Mouse (Mus musculus) myocyte (in vitro differentiated cells): Measurements from ENCODE around the gene Agbl1.

Experiments used
- CEBPB ChIP-seq: IDR thresholded peaks from 2 replicates; pipeline ENCODE4 v1.6.1; 2011; ENCODE audit warnings: mild to moderate bottlenecking, moderate library complexity; ENCODE audit not compliant: poor library complexity, insufficient read depth, severe bottlenecking
- MAX ChIP-seq: IDR thresholded peaks from one replicate; pipeline ENCODE4 v1.6.1; 2011; ENCODE audit warnings: low read depth, mild to moderate bottlenecking, control low read depth
- MYOD1 ChIP-seq, 3 experiments: IDR thresholded peaks; one replicate each; pipeline ENCODE4 v1.6.1; 2011; ENCODE audit warnings: control low read depth in 2 of 3, low read depth in 2 of 3, mild to moderate bottlenecking in 2 of 3, moderate library complexity in 1 of 3; ENCODE audit not compliant: insufficient read length in 2 of 3, control insufficient read depth in 1 of 3
- POLR2A ChIP-seq: IDR thresholded peaks from one replicate; pipeline ENCODE4 v1.6.1; 2011; ENCODE audit warnings: low read depth, mild to moderate bottlenecking, control low read depth, moderate library complexity; ENCODE audit not compliant: insufficient read length
- POLR2AphosphoS2 ChIP-seq: IDR thresholded peaks from one replicate; pipeline ENCODE4 v1.6.1; 2011; ENCODE audit warnings: low read depth, control low read depth; ENCODE audit not compliant: insufficient read length
- TCF12 ChIP-seq: IDR thresholded peaks from one replicate; pipeline ENCODE4 v1.6.1; 2011; ENCODE audit warnings: mild to moderate bottlenecking, control low read depth; ENCODE audit not compliant: poor library complexity, insufficient read depth, severe bottlenecking
- TCF3 ChIP-seq: IDR thresholded peaks from one replicate; pipeline ENCODE4 v1.6.1; 2011; ENCODE audit warnings: low read depth, control low read depth; ENCODE audit not compliant: insufficient read length
- USF1 ChIP-seq: IDR thresholded peaks from one replicate; pipeline ENCODE4 v1.6.1; 2011; ENCODE audit warnings: low read depth, mild to moderate bottlenecking, control low read depth, moderate library complexity

DNA sequence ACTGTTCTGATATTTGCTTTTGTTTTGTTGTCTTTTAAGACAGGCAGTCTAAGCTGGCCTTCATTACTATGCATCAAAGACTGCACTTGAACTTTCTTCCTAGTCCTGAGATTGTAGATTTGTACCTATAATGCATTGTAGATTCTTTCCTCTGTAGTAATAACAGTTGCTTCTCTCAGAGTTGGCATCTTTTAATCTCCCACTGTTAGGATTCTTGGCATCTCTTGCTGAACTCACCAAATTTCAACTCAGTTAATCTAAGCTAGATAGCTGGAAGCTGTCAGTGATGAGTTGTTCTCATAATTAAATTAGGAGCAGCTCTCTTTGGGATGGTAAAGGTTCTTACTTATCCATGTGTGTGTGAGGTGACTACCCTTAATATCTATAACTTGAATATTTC lies 45.4 kb downstream of the Agbl1 start:
- TF ChIP-seq POLR2A: no peak
- no peak for TF ChIP-seq MYOD1 (IDR thresholded peaks at IDR 0.05; ENCODE audit: control insufficient read depth in 1 of 3, insufficient read length in 2 of 3, low read depth in 2 of 3)
- no peak for TF ChIP-seq POLR2AphosphoS2
- no peak for TF ChIP-seq TCF12
- no peak for TF ChIP-seq TCF3
- TF ChIP-seq USF1: no peak
- TF ChIP-seq MAX: no peak
- TF ChIP-seq CEBPB: no peak
